Mouse (Mus musculus) urinary bladder, postnatal 10 days (tissue): ENCODE data around the gene Pglyrp2.

Experiments
- DNase-seq: peaks from one replicate; pipeline ENCODE4 v3.0.0; 2022; ENCODE audit warnings: low spot score

The Pglyrp2 gene

DNA sequence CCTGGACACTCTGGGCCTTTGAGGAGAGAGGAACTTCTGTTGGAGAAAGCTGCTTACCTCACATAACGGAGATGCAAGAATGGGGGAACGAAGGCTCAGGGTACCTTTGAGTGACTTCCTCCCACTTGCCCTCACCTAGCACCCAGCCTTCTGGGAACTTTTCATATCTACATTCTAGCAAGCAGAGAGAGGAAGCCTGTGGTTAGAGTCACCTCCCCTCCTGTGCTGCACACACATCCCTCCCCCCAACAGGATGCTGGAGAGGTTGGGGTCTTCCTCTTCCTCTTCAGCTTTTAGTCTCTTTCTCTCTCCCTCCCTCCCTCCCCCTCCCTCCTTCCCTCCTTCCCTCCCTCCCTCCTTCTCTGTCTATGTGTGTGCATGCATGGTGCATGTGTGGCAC lies at the start of gene Pglyrp2:
Pglyrp2 (minus strand) TSS at position 134 of the 400 bp plus-strand sequence.
- no peak for DNase-seq

DNA sequence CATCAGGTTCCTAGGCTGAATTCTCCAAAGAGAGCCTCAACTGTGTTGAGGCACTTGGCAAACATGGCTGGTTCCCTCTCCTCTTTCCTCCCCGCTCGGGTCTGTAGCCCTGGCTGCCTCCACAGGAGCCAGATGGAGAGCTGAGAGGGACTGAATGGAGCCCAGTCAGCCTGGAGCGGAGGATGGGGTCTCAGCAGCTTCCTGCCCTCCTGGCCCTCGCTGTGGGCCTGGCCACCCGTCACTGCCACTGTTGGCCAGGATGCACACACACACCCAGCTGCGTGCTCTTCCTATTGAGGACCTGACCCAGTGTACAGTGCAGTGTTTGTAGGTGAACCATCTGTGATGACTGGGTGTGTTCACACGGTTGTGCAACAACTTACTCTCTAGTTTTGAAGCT lies 48.2 kb upstream of the Pglyrp2 start:
- no peak for DNase-seq

DNA sequence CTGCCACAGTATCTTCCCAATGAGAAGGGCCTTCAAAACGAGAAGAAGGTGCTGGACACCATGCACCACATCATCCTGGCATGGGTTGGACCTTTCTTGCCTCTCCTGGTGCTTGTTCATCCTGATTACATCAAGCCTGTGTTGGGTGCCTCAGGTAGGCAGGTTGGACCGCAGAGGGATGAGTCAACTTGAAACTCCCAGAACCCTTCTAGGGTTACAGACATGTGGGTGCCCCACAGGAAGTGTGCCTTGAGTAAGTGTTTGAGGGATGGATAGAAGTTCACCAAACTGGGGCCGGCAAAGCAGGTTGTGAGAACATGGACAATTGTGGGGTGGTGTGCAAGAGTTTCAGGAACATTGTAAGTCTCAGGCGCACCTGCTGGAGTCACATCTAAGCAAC lies 46.8 kb upstream of the Pglyrp2 start:
- DNase-seq: no peak

DNA sequence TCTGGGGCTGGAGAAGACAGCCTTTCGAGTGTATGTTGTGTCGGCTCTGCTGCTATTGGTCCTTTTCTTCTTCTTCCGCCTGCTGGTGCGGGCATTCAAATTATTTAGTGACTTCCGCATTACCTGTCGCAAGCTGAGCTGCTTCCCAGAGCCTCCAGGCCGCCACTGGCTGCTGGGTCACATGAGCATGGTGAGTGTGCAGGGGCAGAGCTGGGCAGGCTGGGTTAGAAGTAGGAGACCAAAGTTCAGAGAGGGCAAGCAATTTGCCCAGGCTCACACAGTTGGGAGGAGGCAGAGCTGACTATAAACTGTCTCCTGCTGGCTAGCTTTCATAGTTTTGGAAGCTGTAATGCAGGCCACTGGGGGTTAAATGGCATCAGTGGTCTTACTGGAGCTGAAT lies 44.5 kb upstream of the Pglyrp2 start:
- DNase-seq: no peak

DNA sequence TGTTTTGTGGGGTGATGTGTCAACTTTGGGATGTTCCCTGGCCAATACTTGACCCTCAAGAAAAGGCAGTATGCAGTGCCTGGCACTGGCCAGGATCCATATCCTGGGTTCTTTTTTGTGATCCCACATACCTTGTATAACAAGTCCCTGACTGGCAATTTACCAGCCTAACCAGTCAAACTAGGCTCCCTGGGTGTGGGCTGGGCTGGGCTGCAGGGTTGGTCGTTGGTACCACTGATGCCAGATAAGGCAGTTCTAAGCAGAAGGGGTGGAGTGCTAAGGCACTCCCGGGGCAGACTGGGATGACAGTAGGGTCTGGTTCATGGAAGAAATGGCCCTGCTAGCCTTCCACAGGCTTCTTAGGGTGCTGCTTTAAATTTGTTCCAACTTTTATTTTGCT lies 31.0 kb upstream of the Pglyrp2 start:
- DNase-seq: no peak

DNA sequence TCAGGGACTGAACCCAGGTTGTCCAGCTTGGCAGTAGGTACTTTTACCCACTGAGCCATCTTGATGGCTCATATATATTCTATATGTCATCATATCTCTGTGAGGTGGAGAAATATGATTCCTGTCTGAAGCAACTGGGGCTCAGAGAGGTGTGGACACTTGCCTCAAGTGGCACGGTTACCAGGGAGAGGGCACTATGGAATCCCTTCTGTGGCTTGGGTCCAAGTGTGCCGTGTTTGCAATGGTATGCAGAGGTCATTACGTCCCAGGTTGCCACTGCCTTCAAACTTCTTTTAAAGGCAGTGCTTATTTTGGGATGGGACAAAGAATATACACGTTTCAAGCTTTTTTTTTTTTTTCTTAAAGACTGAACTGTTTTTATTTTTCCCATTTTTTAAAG lies 30.2 kb upstream of the Pglyrp2 start:
- DNase-seq: no peak

DNA sequence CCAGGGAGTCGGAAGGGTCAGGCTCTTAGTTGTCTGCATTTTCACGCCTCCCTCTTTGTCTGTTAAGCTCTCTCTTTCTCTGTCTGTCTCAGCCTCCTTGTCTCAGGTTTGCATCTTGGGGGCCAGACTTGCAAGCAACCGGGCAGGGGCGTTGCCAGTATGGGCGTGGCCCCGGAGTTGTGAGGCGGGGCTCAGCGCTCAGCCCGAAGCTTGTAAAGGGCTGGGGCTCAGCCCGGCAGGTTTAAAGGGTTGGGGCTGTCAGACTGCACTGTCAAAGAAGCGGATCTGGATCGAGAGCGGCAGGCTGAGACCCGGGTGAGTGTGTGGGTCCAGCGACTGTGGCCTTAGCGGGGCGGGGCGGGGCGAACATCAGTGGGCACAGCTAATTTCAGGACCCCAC lies 28.5 kb upstream of the Pglyrp2 start, which contains the start of gene Cyp4f39:
Cyp4f39 (plus strand) TSS at position 242 of the 400 bp plus-strand sequence.
- no peak for DNase-seq

DNA sequence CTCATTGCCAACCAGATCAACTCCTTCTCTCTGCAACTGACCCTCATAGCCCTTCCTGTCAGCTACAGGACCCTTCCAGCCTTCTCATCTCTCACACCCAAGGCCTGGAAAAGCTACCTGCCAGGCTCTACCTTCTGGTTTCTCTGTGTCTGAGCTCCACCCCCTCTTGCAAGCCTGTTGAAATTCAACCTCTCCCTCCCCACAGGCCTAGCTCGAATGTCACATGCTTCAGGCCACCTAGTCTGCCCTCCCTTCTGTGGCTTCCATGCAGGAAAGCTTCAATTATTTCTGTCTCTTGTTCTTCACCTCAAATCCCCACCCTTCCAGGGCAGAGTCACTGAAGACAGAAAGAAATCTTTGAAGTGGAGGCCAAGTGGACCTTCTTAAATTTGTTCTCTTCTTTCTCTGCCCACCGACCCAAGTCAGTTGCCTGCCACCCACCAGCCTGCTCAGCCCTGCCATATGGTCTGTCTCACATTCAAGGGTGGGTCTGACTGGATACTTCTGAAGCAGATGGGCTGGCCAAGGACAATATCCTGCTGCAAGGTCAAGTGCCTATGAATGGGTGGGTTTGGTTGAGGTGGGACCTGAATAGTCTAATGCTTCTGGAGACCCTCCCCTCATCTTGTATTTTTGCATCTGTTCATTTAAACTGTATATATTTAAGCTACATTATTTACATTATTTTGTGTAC lies 27.0 kb upstream of the Pglyrp2 start:
- no peak for DNase-seq

DNA sequence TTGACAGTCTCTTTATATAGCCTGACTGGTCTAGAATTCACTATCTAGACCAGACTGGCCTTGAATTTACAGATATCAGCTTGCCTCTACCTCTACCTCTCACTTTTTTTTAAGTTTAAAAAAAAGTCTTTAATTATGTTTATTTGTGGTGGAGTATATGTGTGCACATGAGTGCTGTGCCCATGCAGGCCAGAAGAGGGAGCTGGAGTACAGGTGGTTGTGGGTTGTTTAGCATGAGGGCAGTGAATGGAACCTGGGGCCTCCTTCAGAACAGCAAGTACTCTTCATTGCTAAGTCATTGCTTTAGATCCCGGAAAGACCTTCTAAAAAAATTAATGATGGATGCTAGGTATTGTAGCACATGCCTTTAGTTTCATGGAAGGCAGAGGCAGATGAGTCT lies 25.1 kb upstream of the Pglyrp2 start:
- DNase-seq: no peak

DNA sequence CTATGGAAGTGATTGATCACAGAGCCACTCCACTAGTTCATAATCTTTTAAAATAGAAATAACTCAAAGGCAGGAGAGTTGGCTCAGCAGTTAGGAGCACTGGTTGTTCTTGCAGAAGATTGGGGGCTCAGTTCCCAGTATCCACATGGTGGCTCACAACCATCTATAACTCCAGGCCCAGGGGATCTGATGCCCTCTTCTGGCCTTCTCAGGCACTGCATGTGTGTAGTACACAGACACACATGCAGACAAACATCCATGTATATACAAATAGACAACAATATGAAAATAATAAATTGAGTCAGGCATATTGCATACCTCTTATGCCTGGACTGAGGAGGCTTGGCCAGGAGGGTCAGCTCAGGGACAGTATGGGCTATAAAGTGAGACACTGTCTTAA lies 23.2 kb upstream of the Pglyrp2 start:
- no peak for DNase-seq

DNA sequence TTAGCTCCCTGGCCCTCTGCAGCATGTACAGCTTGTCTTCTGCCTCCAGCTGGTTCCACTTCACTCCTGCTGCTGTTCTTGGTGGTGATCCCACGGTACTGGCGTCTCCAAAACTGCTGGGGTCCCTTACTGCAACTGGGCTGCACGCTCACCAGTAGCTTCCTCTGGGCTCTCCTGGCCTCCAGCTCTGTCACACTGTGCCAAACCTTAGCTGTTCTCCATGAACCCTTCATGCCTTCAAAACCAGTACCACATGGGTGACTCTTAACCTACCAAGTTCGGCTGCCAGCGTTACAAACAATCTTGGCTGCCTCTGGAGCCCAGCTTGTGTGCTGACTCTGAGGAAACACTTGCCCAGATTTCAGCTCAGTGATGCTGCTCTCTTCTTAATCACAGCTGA lies 21.0 kb upstream of the Pglyrp2 start:
- no peak for DNase-seq

DNA sequence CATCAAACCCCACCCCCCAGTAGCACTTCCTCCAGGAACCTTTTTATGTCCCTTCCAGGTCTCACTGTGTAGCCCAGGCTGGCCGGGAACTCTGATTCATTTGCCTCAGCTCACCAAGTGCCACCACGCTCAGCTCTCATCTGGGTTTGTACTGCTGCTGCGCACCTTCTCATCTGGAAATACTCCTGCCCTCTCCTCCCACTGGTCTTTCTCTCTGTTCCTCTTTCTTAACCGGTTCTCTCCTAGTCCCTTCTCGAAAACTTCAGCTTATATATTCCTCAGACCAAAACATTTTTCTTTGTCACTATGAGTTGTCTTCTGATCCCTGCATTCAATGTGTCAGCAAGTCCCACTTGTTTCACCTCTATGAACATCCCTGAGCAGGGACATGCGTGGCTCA lies 19.3 kb upstream of the Pglyrp2 start:
- DNase-seq: no peak

DNA sequence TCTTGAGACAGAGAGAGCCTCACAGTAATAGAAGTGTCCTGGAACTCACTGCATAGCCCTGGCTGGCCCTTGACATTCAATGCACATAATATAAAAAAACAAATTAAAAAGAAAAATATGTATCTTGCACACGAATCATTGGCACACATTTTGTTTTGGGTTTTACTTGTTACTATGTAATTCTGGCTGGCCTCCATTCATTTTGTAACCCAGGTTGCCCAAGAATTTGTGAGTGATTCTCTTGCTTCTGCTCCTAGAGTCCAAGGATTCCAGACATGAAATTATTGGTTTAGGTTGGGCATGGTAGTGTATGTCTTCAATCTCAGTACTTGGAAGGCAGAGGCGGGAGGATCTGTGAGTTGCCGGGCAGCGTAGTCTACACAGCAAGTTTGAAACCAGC lies 13.1 kb upstream of the Pglyrp2 start:
- no peak for DNase-seq

DNA sequence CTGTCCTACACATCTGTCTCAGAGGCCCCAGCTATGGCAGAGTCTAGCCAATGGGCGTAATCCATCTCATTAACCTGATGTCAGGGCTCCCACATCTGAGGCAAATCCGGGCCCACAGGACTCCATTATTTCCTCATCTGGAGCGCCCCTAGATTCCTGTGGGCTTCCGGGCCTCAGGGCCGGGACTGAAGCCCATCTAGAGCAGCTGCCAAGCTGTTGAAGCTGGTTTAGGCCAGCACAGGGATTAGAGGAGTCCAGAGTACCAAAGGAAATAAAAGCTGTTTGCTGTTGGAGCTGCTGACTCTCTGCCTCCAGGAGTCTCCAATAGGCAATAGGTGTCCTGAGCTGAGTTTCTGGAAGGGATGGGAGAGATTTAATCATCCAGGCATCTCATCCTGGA lies 11.2 kb upstream of the Pglyrp2 start:
- no peak for DNase-seq

DNA sequence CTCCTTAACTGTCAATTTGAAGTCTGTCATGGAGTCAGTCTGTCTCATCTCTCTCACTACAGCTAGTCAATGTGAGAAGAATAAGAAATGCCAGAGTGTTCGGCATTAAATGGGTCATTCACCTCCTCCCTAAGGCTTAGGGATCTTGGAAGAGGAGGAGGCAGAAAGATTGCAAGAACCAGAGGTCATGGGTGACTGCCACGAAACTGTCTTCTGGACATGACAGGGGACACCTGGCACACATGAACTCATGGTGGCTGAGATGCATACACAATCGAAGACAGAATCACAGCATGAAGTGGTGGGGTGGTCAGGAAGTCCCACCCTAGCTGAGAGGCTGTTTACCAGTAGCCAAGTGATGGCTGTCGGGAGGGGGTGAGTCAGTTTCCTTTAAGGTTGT lies 10.4 kb upstream of the Pglyrp2 start:
- no peak for DNase-seq

DNA sequence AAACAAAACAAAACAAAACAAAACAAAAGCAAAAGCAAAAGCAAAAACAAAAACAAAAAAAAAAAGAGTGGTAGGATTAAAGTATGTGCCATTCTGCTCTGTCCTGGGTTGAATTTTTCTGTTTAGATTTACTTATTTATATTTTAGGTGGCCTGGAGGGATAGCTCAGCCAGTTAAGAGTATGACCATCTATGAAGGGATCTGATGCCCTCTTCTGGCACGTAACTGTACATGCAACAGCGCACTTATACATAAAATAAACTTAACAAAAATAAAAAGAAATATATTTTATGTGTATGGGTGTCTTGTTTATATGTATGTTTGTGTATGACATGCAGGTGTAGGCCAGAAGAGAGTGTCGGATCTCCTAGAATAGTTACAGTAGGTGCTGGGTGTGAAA lies 8.0 kb upstream of the Pglyrp2 start:
- DNase-seq: no peak

DNA sequence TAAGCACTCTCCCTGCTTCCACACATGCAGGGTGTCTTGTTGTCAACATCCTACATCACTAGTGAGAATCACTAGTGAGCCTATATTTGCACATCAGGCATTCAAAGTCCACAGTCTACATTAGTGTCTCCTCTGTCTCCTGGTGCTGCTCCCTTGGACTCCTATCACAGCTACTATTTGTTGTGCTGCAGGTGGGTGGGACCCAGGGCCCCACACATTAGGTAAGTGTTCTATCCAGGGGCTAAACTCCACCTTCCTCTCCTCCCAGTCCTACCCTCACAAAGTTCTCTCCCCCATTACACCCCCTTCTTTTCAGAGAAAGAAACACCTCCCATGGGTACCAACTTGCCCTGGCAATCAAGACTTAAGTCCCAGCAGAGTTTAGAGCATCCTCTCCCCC lies 2.6 kb upstream of the Pglyrp2 start:
- DNase-seq: no peak

DNA sequence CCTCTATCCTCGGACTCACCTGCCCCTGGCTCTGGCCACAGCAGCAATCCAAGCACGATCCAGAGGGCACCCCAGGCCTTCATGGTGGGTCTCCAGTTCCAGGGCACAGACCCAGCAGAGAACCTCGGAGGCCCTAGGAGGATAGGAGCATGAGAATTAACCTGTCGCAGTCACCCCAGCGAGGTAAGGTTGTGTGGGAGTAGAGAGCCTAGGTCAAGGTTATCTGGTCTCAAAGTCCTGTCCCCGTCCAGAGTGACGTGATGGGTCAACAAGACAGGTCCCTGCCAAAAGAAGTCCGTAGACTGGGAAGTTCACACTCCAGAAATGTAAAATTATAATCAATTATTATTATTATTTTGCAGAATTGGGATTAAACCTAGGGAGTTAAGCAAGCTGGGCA lies 3.2 kb downstream of the Pglyrp2 start:
- DNase-seq: no peak

DNA sequence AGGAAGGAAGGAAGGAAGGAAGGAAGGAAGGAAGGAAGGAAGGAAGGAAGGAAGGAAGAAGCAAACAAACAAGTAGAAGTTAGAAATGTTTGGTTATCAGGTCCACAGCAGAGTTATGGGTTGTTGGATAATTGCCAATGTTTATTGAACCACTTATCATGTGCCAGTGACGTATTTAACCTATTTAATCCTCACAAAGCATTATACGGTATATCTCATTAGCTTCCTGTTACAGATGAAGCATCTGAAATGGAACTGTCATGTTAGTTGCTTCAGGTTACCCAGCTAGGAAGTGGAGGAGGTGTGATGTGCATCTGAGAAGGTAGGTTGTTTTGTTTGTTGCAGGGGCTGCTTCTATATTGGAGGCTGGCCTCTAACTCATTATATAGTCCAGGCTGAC lies 4.0 kb downstream of the Pglyrp2 start:
- no peak for DNase-seq

DNA sequence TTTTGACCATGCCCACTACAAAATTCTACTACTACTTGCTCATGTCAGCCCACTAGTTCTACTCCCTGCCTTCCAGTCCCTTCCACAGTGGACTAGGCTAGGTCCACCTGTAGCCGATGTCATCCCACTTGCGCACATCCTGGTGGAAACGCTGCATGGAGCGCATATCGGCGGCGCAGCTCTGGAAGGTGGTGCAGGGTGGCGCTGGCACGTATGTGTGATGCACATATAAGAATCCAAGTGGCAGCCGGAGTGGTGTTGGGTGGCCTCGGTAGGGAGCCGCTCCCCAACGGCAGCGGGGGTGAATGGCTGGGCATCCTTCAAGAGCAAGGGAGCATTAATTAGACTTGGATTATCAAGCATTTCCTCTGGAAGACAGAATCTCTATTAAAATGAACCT lies 7.2 kb downstream of the Pglyrp2 start:
- no peak for DNase-seq

DNA sequence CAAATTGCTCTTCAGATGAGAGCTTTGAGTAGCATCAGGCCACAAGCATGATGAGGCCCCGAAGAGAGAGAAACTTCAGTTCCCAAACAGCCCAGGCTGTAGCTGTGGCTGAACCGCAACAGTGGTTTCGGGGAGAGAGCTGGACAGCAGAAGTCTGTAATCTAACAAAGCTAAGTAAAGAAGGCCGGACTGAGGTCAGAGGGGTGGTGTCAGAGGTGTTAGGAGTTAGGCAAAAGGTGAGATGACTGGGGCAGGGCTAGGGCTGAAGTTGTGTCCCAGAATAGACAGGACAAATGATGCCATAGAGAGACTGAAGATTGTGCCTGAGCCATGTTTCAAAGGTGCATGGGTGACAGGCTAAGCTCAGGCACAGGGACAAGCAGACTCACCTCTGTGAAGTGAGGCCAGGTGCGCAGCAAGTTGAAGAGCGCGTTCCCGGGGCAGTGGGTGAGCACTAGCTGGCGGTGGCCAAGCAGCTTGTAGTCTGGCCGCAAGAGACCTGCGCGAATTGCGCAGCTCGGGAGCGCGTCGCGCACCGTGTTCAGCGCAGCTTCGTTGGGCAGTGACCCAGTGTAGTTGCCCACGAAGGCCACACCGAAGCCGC lies 8.4 kb downstream of the Pglyrp2 start:
- no peak for DNase-seq

DNA sequence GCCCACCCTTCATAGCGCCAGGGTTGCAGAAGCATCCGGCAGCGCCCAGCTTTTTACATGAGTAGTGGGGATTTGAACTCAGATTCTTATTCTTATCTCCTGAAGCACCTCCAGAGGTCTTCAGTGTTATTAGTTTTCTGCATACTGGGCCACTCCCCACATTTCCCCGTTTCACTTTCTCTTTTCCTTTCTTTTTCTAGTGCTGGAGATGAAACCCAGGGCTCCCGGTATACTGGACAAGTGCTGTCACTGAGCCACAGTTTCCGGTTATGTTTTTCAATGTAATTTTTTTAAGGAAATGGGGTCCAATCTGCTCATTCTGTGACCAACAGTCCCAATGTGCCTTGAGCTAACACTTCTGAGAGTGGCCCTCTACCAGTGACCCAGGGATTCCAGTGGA lies 12.1 kb downstream of the Pglyrp2 start:
- DNase-seq: no peak

DNA sequence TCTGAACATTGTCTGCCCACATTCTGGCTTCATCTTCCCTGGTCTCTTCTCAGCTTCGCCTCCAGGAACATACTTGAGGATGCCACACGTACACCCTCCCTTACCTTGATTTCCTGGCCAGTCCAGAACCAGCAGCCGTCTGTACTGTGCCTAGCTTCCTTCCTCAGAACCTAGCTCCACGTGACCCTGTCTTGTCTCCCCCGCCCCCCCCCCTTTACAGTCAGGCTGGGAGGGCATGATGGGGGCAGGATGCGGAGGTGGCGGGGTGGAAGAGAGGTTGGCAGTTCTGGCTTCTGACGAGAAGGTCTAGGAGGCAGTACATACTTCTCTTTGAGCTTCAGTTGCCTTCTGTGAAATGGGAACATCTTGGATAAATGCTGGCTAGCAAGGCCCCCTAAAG lies 20.6 kb downstream of the Pglyrp2 start, which contains the start of gene Rasal3:
Rasal3 (minus strand) TSS at position 167 of the 400 bp plus-strand sequence.
- DNase-seq: no peak

DNA sequence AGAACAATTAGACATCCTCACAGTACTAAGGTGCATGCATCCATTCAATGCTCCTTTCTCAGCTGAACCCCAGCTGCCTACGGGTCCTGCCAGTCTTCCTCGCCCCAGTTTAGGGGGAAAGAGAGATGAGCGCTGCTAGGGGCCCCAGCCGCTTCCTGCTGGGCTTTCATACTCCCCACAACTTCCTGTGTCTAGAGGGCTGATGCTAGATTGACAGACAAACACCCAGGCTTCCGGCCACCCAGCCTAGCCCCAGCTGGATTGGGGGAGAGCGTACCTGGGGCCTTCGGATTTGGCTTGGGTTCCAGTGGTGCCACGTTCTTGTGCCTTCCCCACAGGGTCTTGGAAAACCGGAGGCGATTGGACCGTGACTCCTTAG lies 21.2 kb downstream of the Pglyrp2 start:
- no peak for DNase-seq
